Mouse (Mus musculus): ENCODE results near the gene Cnga4. TPM values are rescaled to one million over a fixed set of nuclear protein-coding genes. Genes with fewer than 3 reads are reported as not detected.
"Not testable (repeated sequence)": the region's sequence is repeated elsewhere in the genome, so short reads cannot be mapped to it uniquely, and the experiment has no call there.

Gene Cnga4
- total RNA-seq, 2 experiments from 2014 or later = not detected

DNA sequence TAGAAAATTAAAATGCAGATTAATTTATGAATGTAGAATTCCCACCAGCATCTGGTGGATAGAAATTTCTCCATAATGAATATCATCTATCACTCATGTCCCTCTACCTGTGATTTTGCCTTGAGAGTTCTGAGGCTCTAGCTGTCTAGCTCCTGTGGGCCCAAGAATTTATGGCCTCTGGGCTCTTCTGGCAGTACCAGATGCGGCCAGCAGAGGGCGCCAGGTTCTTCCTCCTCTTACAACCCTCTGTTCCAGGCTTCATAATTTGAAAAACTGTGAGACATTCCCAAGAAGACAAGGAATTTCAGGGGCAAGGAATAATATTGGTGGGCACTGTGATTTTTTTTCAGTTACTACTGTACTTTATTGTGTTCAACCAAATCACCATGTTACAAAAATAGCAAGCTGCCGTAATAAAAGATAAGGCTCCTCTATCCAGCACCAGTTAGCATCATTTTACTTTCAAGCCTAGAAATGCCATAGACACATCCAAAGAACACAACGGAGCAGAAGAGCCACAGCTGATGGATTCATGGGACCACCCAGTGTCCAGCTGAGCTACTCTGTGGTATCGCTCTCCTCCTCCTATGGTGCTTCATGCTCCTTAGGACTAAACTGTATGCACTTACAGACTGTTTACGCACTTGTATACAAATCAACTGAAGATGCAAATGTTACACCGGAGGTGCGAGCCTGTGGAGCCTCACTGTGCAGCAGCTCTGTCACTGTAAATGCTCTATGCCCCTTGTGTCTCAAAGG is 7.7 kb downstream of the Cnga4 start:
- intact Hi-C loops (cut with DNase I) = loop anchor here (1.0 to 2.0 kb wide), 3 partner anchors 60 to 104 kb away; no protein-coding TSS in a partner anchor
- DNase-seq (ENCODE audit: low spot score) = peak; percentile 25

GRCm38 (mm10) chr7:105414385-105414784 is 10.0 kb downstream of the Cnga4 start:
- DNase-seq (ENCODE audit: low spot score) = no peak
- intact Hi-C loops (cut with DNase I) = no loop called here

- intact Hi-C loops (cut with DNase I) = no loop called here
- no peak for DNase-seq (ENCODE audit: low spot score)
These were observed 12.2 kb downstream of the Cnga4 start for GRCm38 (mm10) chr7:105416529-105416928.

GRCm38 (mm10) chr7:105418106-105418505 is 13.7 kb downstream of the Cnga4 start:
- no peak for DNase-seq (ENCODE audit: low spot score)
- intact Hi-C loops (cut with DNase I) = no loop called here

DNA sequence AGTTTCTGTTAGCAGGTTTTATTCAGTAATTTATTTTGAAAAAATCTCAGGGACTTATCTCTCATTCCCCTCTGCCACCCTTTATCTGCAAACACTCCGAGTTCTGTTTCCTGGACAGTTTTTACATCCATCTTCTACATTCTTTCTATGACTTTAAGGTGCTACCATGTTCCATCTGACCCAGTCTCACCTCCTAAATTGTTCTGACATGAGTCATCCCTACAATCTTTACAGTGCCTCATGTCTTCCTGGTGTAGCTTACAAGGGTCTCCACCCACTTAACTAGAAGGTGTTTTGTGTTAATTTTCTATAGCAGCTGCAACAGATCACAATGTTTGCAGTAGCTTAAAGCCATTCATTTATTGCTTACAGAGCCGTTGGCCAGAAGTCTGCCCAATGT is 16.5 kb downstream of the Cnga4 start:
- intact Hi-C loops (cut with DNase I) = no loop called here
- no peak for DNase-seq (ENCODE audit: low spot score)

DNA sequence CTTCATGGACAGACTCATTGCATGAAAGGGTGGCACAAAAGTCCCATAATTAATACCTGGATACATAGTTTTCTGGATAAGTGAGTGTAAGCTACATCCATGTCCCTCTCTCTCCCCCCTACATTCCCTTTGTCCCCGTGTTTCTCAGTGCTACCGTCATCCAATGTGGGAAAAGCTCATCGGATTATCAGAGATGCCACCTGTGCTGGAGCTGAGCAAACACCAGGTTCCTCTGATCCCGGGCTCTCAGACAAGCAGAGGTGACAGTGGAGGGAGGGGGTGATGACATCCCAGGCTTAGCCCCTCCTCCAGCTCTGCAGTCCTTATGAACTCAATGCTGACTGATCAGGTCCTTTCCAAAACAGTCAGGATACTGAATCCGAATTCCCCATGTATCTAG is 20.0 kb downstream of the Cnga4 start:
- no peak for DNase-seq (ENCODE audit: low spot score)
- intact Hi-C loops (cut with DNase I) = no loop called here

DNA sequence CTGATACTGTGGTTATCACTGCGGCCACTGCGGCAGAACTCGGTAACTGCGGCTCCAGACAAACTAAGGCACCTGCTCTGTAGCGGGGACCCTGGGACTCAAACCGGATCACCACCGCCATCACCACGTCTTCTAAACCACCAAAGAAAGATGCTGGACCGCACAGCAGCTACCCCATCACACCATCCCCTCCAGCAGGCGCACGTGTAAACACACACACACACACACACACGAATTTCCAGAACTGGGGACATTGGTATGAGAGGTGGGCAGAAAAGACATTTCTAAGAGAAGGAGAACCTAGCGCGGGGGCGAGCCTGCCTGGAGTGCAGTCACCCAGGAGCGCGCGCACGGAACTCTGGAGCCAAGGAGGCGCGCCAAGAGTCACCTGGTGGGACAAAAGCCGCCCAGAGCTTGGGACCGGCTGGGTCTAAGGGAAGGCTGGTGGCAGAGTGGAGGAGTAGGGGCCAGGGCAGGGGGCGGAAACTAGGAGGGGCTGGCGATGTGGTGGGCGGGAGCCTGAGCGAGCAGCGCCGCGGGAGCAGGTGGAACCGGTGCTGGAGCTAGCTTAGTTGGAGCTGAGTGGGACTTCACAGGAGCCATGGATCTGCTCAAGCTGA is 21.2 kb downstream of the Cnga4 start, which contains the start of gene Cckbr:
Gene Cckbr (plus strand): TSS at position 308 of the 620 bp plus-strand sequence.
- intact Hi-C loops (cut with DNase I) = no loop called here
- no peak for DNase-seq (ENCODE audit: low spot score)

- DNase-seq (ENCODE audit: low spot score) = no peak
- intact Hi-C loops (cut with DNase I) = no loop called here
These were observed 21.7 kb downstream of the Cnga4 start for GRCm38 (mm10) chr7:105426051-105426450.

DNA sequence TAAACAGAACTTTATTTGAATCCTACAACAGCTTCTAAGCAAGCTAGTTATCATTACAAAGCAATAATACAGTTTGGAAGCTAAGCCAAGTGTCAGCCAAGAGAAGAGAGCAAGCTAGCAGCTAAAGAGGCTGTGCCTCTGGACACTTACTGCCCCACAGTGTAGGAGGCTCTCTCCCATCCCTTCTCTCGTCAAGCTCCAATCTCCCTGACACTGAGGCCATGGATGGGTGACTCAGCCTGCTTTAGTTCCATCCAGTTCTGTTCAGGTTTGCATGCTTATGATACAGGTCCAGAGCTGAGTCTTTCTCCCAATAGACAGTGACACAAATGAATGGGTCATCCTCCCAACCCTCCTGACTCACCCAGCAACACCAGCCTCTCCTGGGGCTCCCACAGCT is 27.7 kb downstream of the Cnga4 start:
- no peak for DNase-seq (ENCODE audit: low spot score)
- intact Hi-C loops (cut with DNase I) = no loop called here

GRCm38 (mm10) chr7:105433859-105434258 is 29.5 kb downstream of the Cnga4 start:
- no peak for DNase-seq (ENCODE audit: low spot score)
- intact Hi-C loops (cut with DNase I) = no loop called here

DNA sequence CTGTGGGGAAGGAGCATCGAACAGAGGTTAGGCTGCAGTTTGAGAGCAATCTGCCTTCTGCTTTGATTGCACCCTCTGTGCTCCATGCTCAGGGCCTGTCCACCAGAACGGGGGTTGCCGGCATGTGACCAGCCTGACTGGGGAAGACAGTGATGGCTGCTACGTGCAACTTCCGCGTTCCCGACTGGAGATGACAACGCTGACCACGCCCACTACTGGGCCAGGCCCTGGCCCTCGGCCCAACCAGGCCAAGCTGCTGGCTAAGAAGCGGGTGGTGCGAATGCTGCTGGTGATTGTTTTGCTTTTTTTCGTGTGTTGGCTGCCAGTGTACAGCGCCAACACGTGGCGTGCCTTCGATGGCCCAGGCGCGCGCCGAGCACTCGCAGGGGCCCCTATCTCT is 30.4 kb downstream of the Cnga4 start:
- DNase-seq (ENCODE audit: low spot score) = no peak
- intact Hi-C loops (cut with DNase I) = no loop called here

DNA sequence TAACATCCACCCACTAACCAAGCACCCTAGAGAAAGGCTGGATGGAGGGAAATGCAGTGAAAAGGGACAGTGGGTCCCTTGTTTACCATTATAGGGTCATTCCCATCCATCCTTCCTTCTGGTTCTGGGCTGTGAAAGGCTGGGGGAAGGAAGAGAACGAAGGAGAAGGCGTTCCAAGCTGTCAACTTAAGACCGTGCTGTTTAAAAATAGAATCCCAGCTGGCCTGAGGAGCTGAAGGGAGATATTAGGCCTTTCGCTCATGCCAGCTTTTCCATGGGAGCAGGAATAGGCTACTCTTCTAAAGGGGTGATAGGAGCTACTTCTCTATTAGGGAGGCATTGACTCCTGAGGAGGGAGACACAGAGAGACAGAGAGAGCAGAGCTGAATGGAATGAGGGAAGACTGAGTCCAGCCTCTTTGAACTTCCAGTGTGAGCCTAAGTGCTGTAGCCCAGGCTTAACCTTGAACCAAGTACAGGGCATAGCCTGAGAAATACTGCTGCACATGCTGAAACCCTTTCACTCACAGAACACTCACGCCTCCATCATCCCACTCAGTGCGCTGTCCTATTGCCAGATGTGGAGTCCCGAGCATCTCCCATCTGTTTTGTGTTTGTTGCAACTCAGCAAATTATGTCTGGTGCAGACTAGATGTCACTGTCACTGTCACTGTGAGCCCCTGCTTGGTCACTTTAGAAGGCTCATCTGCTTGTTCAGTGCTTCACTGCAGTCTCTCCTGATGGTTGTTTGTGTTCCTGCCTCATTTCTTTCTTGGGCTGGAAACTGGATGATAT is 33.8 kb downstream of the Cnga4 start:
- intact Hi-C loops (cut with DNase I) = no loop called here
- no peak for DNase-seq (ENCODE audit: low spot score)

DNA sequence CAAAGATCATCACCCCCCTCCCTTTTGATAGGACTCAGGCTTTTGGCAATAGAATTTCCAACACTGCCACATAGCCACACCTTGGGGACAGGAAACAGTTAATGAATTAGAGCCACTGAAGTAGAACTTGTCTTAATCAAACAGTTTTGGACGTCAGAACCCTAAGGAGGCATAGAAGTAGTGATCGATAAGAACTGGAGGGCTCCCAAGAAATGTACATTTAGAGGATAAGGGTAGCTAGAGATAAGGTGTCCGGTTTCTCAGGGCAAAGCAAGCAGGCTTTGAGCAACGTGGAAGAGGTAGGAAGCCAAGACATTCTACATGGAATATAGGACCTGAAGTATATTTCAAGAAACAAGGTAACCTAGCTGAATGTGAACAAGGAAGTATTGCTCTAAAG is 37.1 kb downstream of the Cnga4 start:
- intact Hi-C loops (cut with DNase I) = no loop called here
- no peak for DNase-seq (ENCODE audit: low spot score)

DNA sequence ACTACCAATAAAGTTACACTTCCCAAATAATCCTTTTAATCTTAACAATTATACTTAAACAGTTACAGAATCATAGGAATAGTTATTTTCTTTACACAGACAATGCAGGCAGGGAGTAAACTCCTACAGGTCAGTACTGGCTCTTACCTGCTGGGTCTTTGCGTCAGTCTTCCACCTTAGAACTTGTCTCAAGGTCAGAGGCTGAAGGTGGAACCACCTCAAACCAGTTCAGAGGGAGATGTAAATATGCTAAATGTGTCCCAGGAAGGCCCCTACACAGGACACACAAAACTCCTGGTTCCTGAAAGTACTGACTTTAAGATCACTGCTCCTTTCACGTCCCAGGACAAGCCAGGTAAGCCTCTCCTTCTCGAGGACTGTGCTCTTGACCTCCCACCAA is 40.7 kb downstream of the Cnga4 start:
- no peak for DNase-seq (ENCODE audit: low spot score)
- intact Hi-C loops (cut with DNase I) = no loop called here

- intact Hi-C loops (cut with DNase I); DNase-seq (ENCODE audit: low spot score): not testable (repeated sequence)
These were observed 49.0 kb downstream of the Cnga4 start for GRCm38 (mm10) chr7:105453345-105453744.

Other genes starting within 250 kb of the Cnga4 start
- not detected for gene Olfr684, start 240.9 kb upstream of the Cnga4 start, total RNA-seq (2021)
- not detected for gene Olfr685, start 218.6 kb upstream of the Cnga4 start, total RNA-seq (2021)
- gene Olfr686, start 197.1 kb upstream of the Cnga4 start, total RNA-seq (2021) = not detected
- gene Olfr688, start 116.5 kb upstream of the Cnga4 start, total RNA-seq (2021) = not detected
- not detected for gene Olfr689, start 93.4 kb upstream of the Cnga4 start, total RNA-seq (2021)
- gene Olfr690, start 70.5 kb upstream of the Cnga4 start, total RNA-seq (2021) = not detected
- not detected for gene Olfr691, start 62.3 kb upstream of the Cnga4 start, total RNA-seq (2021)
- gene Olfr692, start 36.3 kb upstream of the Cnga4 start, total RNA-seq (2021) = not detected
- not detected for gene Gm5901, start 29.5 kb upstream of the Cnga4 start, total RNA-seq (2021)
- gene Fam160a2, start 4.5 kb upstream of the Cnga4 start, total RNA-seq (2021) = 10 to 100 TPM; 18.7 to 19.5 TPM
- gene Cckbr, start 21.2 kb downstream of the Cnga4 start, total RNA-seq (2021) = not detected
- gene Cavin3, start 77.7 kb downstream of the Cnga4 start, total RNA-seq (2021) = 10 to 100 TPM; 22.8 to 26.4 TPM
- 100 to 1,000 TPM; 155 to 156 TPM for gene Smpd1, start 149.8 kb downstream of the Cnga4 start, total RNA-seq (2021)
- 100 to 1,000 TPM in 1 of 2 experiments, 10 to 100 TPM in 1; 99.0 to 102 TPM for gene Apbb1, start 177.1 kb downstream of the Cnga4 start, total RNA-seq (2021)
- gene Hpx, start 195.6 kb downstream of the Cnga4 start, total RNA-seq (2021) = not detected
- gene Trim3, start 229.0 kb downstream of the Cnga4 start, total RNA-seq (2021) = 10 to 100 TPM; 22.8 to 24.3 TPM
- 10 to 100 TPM; 80.9 to 90.1 TPM for gene Timm10b, start 235.5 kb downstream of the Cnga4 start, total RNA-seq (2021)
- gene Arfip2, start 235.8 kb downstream of the Cnga4 start, total RNA-seq (2021) = 10 to 100 TPM; 16.4 to 17.1 TPM
- gene Gm45799, start 236.0 kb downstream of the Cnga4 start, total RNA-seq (2021) = 1 to 10 TPM; 3.3 to 4.0 TPM
- gene Dnhd1, start 246.3 kb downstream of the Cnga4 start, total RNA-seq (2021) = under 1 TPM; 0.65 to 0.73 TPM